Mouse (Mus musculus): ENCODE results near the gene Acat2. TPM values are rescaled to one million over a fixed set of nuclear protein-coding genes. Genes with fewer than 3 reads are reported as not detected.
A peak's percentile ranks its signal among the peaks of the same experiment; 100 is the strongest.

Acat2 gene
- polyA plus RNA-seq, 1 experiment from 2014 or later = 103 TPM

DNA sequence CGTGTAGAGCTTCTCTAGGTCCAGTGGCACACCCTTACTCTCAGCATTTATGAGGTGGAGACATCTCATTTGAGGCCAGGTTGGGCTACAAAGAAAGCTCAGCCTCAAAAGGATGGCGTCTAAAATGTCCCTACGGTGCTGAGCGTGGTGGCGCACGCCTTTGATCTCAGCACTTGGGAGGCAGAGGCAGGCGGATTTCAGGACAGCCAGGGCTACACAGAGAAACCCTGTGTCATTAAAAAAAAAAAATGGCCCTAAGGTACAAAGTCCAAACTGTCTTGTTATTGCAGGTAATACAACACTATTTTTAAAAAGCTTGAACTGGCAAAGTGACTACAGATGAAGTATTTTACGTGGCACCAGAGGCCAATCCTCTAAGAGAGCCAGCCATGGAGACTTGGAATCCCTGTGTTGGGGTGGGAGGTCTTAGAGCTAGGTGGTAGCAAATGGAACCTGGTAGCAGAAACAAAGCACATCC is 34.8 kb downstream of the Acat2 start:
- Histone ChIP-seq H3K36me3 (ENCODE audit: insufficient read depth, low read length) (peaks cover 40% of the 10 kb centered on the region), H3K27me3 (ENCODE audit: insufficient read depth, low read length) (no peaks in the 10 kb centered on the region), H3K4me3 (replicated peaks; ENCODE audit: low read depth, low read length) (no peak overlapping the region), H3K4me2 (ENCODE audit: low read length) (no peak overlapping the region), H3K9ac (ENCODE audit: low read depth, low read length) (no peak overlapping the region), H3K27ac (no peak overlapping the region), H3K9me3 (replicated peaks; ENCODE audit: low read length) (no peaks in the 10 kb centered on the region), H3K4me1 (replicated peaks; ENCODE audit: insufficient read depth, low read length) (no peaks in the 10 kb centered on the region)
- ATAC-seq (replicated peaks; ENCODE audit: low FRiP score, low read depth) = no peak
- WGBS = 84% methylated on average over 8 of the region's 8 CpGs
- no peak for TF ChIP-seq CTCF (IDR thresholded peaks at IDR 0.05; ENCODE audit: low read depth)
- DNase-seq (ENCODE audit: low spot score) = no peak

DNA sequence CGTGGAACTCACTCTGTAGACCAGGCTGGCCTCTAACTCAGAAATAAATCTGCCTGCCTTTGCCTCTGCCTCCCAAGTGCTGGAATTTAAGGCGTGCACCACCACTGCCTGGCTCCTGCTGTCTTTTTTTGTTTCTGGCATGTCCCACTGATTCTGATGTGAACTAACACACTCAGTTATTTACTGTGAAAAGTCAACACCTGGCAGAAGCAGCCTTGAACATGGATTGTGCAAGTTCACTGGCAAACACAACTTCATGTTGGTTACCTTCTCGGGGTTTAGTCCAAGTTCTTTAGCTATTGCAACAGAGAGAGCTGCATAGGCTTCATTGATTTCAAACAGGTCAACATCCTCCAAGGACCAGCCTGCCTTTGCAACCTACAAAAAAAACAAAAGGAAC is 35.5 kb downstream of the Acat2 start:
- Histone ChIP-seq H3K4me3 (replicated peaks; ENCODE audit: low read depth, low read length) (no peak overlapping the region), H3K27ac (no peak overlapping the region), H3K9ac (ENCODE audit: low read depth, low read length) (no peak overlapping the region), H3K4me2 (ENCODE audit: low read length) (no peak overlapping the region), H3K36me3 (ENCODE audit: insufficient read depth, low read length) (peaks cover 47% of the 10 kb centered on the region), H3K27me3 (ENCODE audit: insufficient read depth, low read length) (no peaks in the 10 kb centered on the region), H3K4me1 (replicated peaks; ENCODE audit: insufficient read depth, low read length) (no peaks in the 10 kb centered on the region), H3K9me3 (replicated peaks; ENCODE audit: low read length) (no peaks in the 10 kb centered on the region)
- ATAC-seq (replicated peaks; ENCODE audit: low FRiP score, low read depth) (no peak), DNase-seq (ENCODE audit: low spot score) (no peak)
- WGBS = 88% methylated on average over 3 of the region's 3 CpGs
- TF ChIP-seq CTCF (IDR thresholded peaks at IDR 0.05; ENCODE audit: low read depth) = no peak

DNA sequence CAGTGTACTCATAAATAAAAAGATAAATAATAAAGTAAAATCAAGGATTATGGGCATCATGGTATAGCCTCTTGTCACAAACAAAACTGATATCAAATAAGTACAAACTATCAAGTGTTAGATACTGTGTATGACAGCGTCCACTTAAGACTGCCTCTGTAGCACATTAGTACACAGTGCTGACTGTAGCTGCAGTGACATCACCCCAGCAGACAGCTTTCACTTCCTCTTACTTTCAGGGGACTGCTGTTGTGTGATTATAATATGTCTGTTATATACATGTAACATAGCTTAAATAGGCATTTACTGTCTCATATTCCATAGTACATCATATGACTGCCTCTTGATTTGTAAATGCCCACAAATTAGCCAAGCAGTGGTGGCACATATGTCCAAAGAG is 39.5 kb downstream of the Acat2 start:
- ATAC-seq (replicated peaks; ENCODE audit: low FRiP score, low read depth) = no peak
- Histone ChIP-seq H3K27me3 (ENCODE audit: insufficient read depth, low read length) (no peaks in the 10 kb centered on the region), H3K4me3 (replicated peaks; ENCODE audit: low read depth, low read length) (no peak overlapping the region), H3K27ac (no peak overlapping the region), H3K9ac (ENCODE audit: low read depth, low read length) (no peak overlapping the region), H3K9me3 (replicated peaks; ENCODE audit: low read length) (no peaks in the 10 kb centered on the region), H3K4me2 (ENCODE audit: low read length) (no peak overlapping the region), H3K4me1 (replicated peaks; ENCODE audit: insufficient read depth, low read length) (no peaks in the 10 kb centered on the region), H3K36me3 (ENCODE audit: insufficient read depth, low read length) (peaks cover 54% of the 10 kb centered on the region)
- TF ChIP-seq CTCF (IDR thresholded peaks at IDR 0.05; ENCODE audit: low read depth) = no peak
- WGBS = 97% methylated on average over 1 of the region's 1 CpGs
- no peak for DNase-seq (ENCODE audit: low spot score)

DNA sequence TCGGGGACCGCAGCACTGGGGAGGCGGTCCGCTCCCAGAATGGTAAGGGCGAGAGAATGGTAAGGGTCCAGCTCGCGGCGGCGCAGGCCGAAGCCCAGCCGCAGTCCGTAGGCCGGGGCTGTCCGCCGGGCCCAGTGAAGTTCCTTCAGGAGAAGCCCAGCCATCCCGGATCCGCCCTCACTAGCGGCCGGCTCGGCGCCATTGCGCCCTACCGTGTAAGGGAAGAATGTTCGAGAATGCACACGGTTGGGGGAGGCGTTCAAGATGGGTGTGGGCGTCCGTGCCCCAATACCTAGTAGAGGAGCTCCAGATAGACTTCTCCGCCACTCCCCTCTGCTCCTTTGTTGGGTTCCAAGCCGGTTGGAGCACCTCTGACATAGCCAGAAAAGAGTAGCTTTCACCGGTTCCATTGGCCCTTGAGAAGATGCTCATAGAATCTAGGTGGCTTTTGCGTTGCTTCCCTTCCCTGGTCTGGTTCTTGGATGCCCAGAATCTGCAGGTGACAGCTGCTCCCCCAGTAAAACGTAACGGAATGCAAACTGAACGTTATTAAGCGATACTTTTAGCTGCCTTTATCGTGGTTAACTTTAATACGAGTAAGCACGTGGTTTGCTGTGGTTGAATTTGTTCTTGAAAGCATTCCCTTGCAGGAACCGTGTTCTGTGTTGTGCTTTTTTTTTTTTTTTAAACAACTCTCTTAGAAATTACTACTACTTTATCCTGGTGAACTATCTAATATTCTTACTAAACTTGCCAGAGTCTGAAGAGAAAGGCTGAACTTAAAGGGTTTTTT is 43.8 kb downstream of the Acat2 start:
- peak; percentile 55 for DNase-seq (ENCODE audit: low spot score)
- H3K36me3 ChIP-seq (ENCODE audit: insufficient read depth, low read length) = peaks cover 40% of the 10 kb centered on the region
- H3K4me2 ChIP-seq (ENCODE audit: low read length) = peak overlapping the region; percentile 81
- H3K4me3 ChIP-seq (replicated peaks; ENCODE audit: low read depth, low read length) = peak overlapping the region; percentile 95
- H3K9ac ChIP-seq (ENCODE audit: low read depth, low read length) = peak overlapping the region; percentile 99
- H3K9me3 ChIP-seq (replicated peaks; ENCODE audit: low read length) = no peaks in the 10 kb centered on the region
- no peaks in the 10 kb centered on the region for H3K27me3 ChIP-seq (ENCODE audit: insufficient read depth, low read length)
- peak overlapping the region; percentile 97 for H3K27ac ChIP-seq
- TF ChIP-seq CTCF (IDR thresholded peaks at IDR 0.05; ENCODE audit: low read depth) = no peak
- H3K4me1 ChIP-seq (replicated peaks; ENCODE audit: insufficient read depth, low read length) = no peaks in the 10 kb centered on the region; the same call in 1 of the 2 replicates
- peak; percentile 50 for ATAC-seq (replicated peaks; ENCODE audit: low FRiP score, low read depth)
- WGBS = under 1% methylated on average over 40 of the region's 40 CpGs

DNA sequence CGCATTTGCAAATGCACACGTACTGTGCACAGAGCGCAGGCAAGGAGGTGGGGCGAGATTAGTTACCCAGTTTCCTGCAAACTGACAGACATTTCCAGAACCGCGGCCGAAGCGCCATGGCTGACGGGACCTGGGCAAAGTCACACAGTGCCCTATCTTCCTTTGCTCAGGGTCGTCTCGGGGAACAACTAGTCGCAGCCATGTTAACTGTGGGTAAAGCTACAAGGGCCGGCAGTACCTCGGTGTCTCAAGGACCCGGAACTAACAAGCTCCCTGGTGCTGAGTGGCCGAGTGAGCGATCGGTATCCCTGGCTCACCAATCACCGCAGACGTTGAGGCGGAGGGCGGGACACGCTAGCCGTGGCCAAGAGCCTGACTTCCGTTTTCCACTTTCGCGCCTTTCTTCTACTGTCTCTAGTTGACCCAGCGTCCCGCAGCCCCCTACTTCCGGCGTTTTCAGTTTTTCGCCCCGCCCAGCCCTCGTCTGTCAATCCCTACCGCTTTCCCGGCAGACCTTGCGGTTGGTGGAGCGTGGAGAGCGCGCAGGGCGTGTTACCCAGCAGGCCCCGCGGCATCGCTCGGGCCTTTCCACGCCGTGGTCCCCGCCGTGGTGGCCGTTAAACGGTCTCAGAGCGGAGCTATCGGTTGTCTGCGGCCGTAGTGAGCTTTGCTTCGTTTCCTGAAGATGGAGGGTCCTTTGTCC is 44.5 kb downstream of the Acat2 start, which contains the start of gene Mrpl18:
Gene Mrpl18, minus strand, starts transcription at position 465 of the 703 bp plus-strand sequence.
- Histone ChIP-seq H3K27ac (peak within 1 kb of the TSS; percentile 97), H3K4me3 (replicated peaks; ENCODE audit: low read depth, low read length) (peak within 1 kb of the TSS; percentile 95), H3K9me3 (replicated peaks; ENCODE audit: low read length) (no peaks in the 10 kb centered on the region), H3K4me1 (replicated peaks; ENCODE audit: insufficient read depth, low read length) (no peaks in the 10 kb centered on the region; the same call in 1 of the 2 replicates), H3K36me3 (ENCODE audit: insufficient read depth, low read length) (peaks cover 40% of the 10 kb centered on the region), H3K4me2 (ENCODE audit: low read length) (peak within 1 kb of the TSS; percentile 83), H3K27me3 (ENCODE audit: insufficient read depth, low read length) (no peaks in the 10 kb centered on the region), H3K9ac (ENCODE audit: low read depth, low read length) (peak within 1 kb of the TSS; percentile 99)
- DNase-seq (ENCODE audit: low spot score) (peak; percentile 100), ATAC-seq (replicated peaks; ENCODE audit: low FRiP score, low read depth) (peak; percentile 100)
- WGBS = under 1% methylated on average over 56 of the region's 56 CpGs
- TF ChIP-seq CTCF (IDR thresholded peaks at IDR 0.05; ENCODE audit: low read depth) = no peak

DNA sequence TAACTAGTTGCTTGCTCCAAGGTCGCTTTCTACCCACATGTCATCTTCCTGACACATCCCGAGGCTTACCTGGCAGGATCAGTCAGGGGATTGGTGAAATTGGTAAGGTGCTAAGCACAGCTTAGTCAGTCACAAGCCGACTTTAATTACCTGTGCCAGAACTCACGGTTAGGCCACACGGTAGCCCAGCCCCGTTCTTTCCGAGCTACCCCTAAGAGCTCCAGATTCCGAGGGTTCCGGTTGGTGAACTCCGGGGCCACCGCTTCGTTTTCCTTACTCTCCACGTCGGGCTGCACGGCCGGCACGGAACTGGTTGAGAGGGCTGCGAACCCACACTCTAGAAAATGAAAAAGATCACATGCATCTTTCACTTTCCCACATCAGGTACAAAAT is 45.1 kb downstream of the Acat2 start, which contains the start of gene Tcp1:
Gene Tcp1, plus strand, starts transcription at position 214 of the 393 bp plus-strand sequence.
- peaks cover 41% of the 10 kb centered on the region for H3K36me3 ChIP-seq (ENCODE audit: insufficient read depth, low read length)
- WGBS = under 1% methylated on average over 18 of the region's 18 CpGs

More for the DNA sequence above, 45.1 kb downstream of the Acat2 start, which contains the start of gene Tcp1:
- Histone ChIP-seq H3K27ac (peak within 1 kb of the TSS; percentile 97), H3K4me3 (replicated peaks; ENCODE audit: low read depth, low read length) (peak within 1 kb of the TSS; percentile 95), H3K9me3 (replicated peaks; ENCODE audit: low read length) (no peaks in the 10 kb centered on the region), H3K4me1 (replicated peaks; ENCODE audit: insufficient read depth, low read length) (no peaks in the 10 kb centered on the region; the same call in 1 of the 2 replicates), H3K9ac (ENCODE audit: low read depth, low read length) (peak within 1 kb of the TSS; percentile 99), H3K27me3 (ENCODE audit: insufficient read depth, low read length) (no peaks in the 10 kb centered on the region), H3K4me2 (ENCODE audit: low read length) (peak within 1 kb of the TSS; percentile 83)
- no peak for TF ChIP-seq CTCF (IDR thresholded peaks at IDR 0.05; ENCODE audit: low read depth)
- ATAC-seq (replicated peaks; ENCODE audit: low FRiP score, low read depth) (0 out of 2 replicates have a peak, but pooled peaks have one; percentile 2), DNase-seq (ENCODE audit: low spot score) (peak; percentile 25)

All from kidney, postnatal 0 days (tissue).